Mouse (Mus musculus) C2C12 (cell line): ENCODE data around the gene Gimap4.

ENCODE experiments used
- CEBPB ChIP-seq: IDR thresholded peaks from one replicate; pipeline ENCODE4 v1.6.1; 2011; ENCODE audit warnings: low read depth, mild to moderate bottlenecking, control low read depth, moderate library complexity
- CTCF ChIP-seq: IDR thresholded peaks from one replicate; pipeline ENCODE4 v1.5.1; 2011; ENCODE audit not compliant: control insufficient read depth, insufficient read depth, insufficient read length
- MAX ChIP-seq: IDR thresholded peaks from one replicate; pipeline ENCODE4 v1.6.1; 2011; ENCODE audit warnings: mild to moderate bottlenecking, control low read depth
- MYOD1 ChIP-seq: IDR thresholded peaks from one replicate; pipeline ENCODE4 v1.6.1; 2011; ENCODE audit warnings: low read depth; ENCODE audit not compliant: control insufficient read depth, insufficient read length
- MYOG ChIP-seq: IDR thresholded peaks from one replicate; pipeline ENCODE4 v1.6.1; 2011; ENCODE audit not compliant: control insufficient read depth, insufficient read length; ENCODE audit errors: extremely low read depth
- USF1 ChIP-seq: IDR thresholded peaks from one replicate; pipeline ENCODE4 v1.6.1; 2011; ENCODE audit warnings: low read depth, mild to moderate bottlenecking, control low read depth, moderate library complexity

DNA sequence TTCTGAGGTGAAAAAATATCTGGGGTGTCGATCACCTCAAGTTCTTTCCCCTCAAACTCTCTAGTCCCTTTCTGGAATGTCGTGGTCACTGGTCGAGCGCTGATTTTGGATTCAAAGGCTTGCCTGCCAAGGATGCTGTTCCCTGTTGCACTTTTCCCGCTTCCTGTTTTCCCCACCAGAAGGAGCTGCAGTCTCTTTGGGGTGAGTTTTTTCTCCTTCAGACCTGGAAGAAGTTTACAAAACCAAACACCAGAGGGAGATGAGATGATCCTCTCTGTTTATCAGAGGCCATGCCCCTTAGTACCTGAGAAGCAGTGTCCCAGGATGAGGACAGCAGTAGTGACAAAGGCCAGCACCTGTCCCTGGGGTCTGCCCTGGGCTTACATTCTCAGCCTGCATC, 18.3 kb downstream of the Gimap4 start:
- TF ChIP-seq MAX = no peak
- TF ChIP-seq CTCF = no peak
- TF ChIP-seq USF1 = no peak
- no peak for TF ChIP-seq CEBPB
- no peak for TF ChIP-seq MYOG
- no peak for TF ChIP-seq MYOD1
